Comparison of ENCODE assay signal across 10 mouse cellular contexts in genomic region chr14:13000997-13001699, GRCm38 (mm10).
A peak's percentile ranks its signal among the peaks of the same experiment; 100 is the strongest.
DNase-seq lines count a peak whose midpoint lies in the region; ATAC-seq and TF ChIP-seq lines count a peak whose summit lies in the region.
"Had no signal": no experiment of that assay in that cellular context is flagged by ENCODE, and none has a peak within 500 bp of the region (broad histone marks: within the 10 kb centered on the region; RNA-seq: fewer than 3 reads in every experiment).

No protein-coding gene starts in this region.

- H3K9me3 ChIP-seq in lung, embryonic 16.5 days (ENCODE audit: control insufficient read depth, low read length) = no peaks in the 10 kb centered on the region
- no peaks in the 10 kb centered on the region for H3K9me3 ChIP-seq in midbrain, postnatal 0 days (ENCODE audit: low read length)
- no peaks in the 10 kb centered on the region for H3K9me3 ChIP-seq in intestine, postnatal 0 days (ENCODE audit: control insufficient read depth)
- H3K9me3 ChIP-seq in midbrain, embryonic 16.5 days (replicated peaks; ENCODE audit: control insufficient read depth, low read length, poor library complexity, severe bottlenecking) = no peaks in the 10 kb centered on the region

- H3K4me2 ChIP-seq in lung, embryonic 16.5 days (ENCODE audit: low read depth, low read length) = no peak overlapping the region
- H3K4me2 ChIP-seq in midbrain, postnatal 0 days (ENCODE audit: low read depth, low read length, poor library complexity, severe bottlenecking) = no peak overlapping the region
- no peak overlapping the region for H3K4me2 ChIP-seq in intestine, postnatal 0 days (replicated peaks; ENCODE audit: low read depth)
- H3K4me2 ChIP-seq in midbrain, embryonic 16.5 days (ENCODE audit: low read length) = no peak overlapping the region

- peak; percentile 95 for ATAC-seq in Patski
- ATAC-seq in lung, embryonic 16.5 days (ENCODE audit: low read depth) = 0 out of 2 replicates have a peak, but pooled peaks have one; percentile 17
- ATAC-seq in midbrain, postnatal 0 days (ENCODE audit: low FRiP score) = no peak
- no peak for ATAC-seq in intestine, postnatal 0 days
- ATAC-seq in midbrain, embryonic 16.5 days = no peak

- H3K4me3 ChIP-seq in lung, embryonic 16.5 days (ENCODE audit: low read length) = no peak overlapping the region
- no peak overlapping the region for H3K4me3 ChIP-seq in midbrain, postnatal 0 days (ENCODE audit: low read depth, low read length)
- H3K4me3 ChIP-seq in intestine, postnatal 0 days (ENCODE audit: low read depth, low read length) = no peak overlapping the region
- no peak overlapping the region for H3K4me3 ChIP-seq in midbrain, embryonic 16.5 days (ENCODE audit: low read depth, low read length)

- WGBS in lung, embryonic 16.5 days = 93% methylated on average over 1 of the region's 1 CpGs
- 100% methylated on average over 1 of the region's 1 CpGs for WGBS in midbrain, postnatal 0 days
- 78% methylated on average over 1 of the region's 1 CpGs for WGBS in intestine, postnatal 0 days
- 94% methylated on average over 1 of the region's 1 CpGs for WGBS in midbrain, embryonic 16.5 days

- no peaks in the 10 kb centered on the region for H3K4me1 ChIP-seq in lung, embryonic 16.5 days (replicated peaks; ENCODE audit: control insufficient read depth, insufficient read depth, low read length)
- no peaks in the 10 kb centered on the region for H3K4me1 ChIP-seq in midbrain, postnatal 0 days (ENCODE audit: insufficient read depth, low read length)
- H3K4me1 ChIP-seq in intestine, postnatal 0 days (replicated peaks; ENCODE audit: control insufficient read depth, insufficient read depth, low read length) = no peaks in the 10 kb centered on the region
- H3K4me1 ChIP-seq in midbrain, embryonic 16.5 days (ENCODE audit: control insufficient read depth, insufficient read depth, low read length) = no peaks in the 10 kb centered on the region

- H3K36me3 ChIP-seq in lung, embryonic 16.5 days (ENCODE audit: control insufficient read depth, insufficient read depth, low read length) = no peaks in the 10 kb centered on the region
- no peaks in the 10 kb centered on the region for H3K36me3 ChIP-seq in midbrain, postnatal 0 days (ENCODE audit: insufficient read depth, low read length)
- H3K36me3 ChIP-seq in intestine, postnatal 0 days (ENCODE audit: control insufficient read depth, insufficient read depth) = no peaks in the 10 kb centered on the region
- no peaks in the 10 kb centered on the region for H3K36me3 ChIP-seq in midbrain, embryonic 16.5 days (ENCODE audit: control insufficient read depth, insufficient read depth, low read length)

- in situ Hi-C loops in Patski (cut with MboI; ENCODE audit: low pct_unique_long_range_greater_than_20kb) = no loop called here

- TF ChIP-seq CTCF in Patski (IDR thresholded peaks at IDR 0.05) = no peak
- TF ChIP-seq CTCF in midbrain, postnatal 0 days (IDR thresholded peaks at IDR 0.05) = no peak
- no peak for TF ChIP-seq CTCF in intestine, postnatal 0 days (IDR thresholded peaks at IDR 0.05; ENCODE audit: low read depth)

- DNase-seq in 3T3-L1 (ENCODE audit: low read depth, low spot score) (peak; percentile 76), Patski (ENCODE audit: low read depth, low spot score) (peak; percentile 43)
- peak; percentile 31 to 70 for DNase-seq in frontal cortex, postnatal 25 days (ENCODE audit: low spot score in 2 of 2)
- DNase-seq in midbrain, postnatal 0 days (ENCODE audit: low spot score) = no peak
- no peak for DNase-seq in kidney, postnatal 10 days
- DNase-seq: heart, postnatal 36 days; kidney, adult 8-10 months had no signal

- H3K27ac ChIP-seq in lung, embryonic 16.5 days (ENCODE audit: low read length) = no peak overlapping the region
- H3K27ac ChIP-seq in midbrain, postnatal 0 days (ENCODE audit: low read depth, low read length) = no peak overlapping the region
- H3K27ac ChIP-seq in intestine, postnatal 0 days (ENCODE audit: low read depth, low read length) = no peak overlapping the region
- H3K27ac ChIP-seq in midbrain, embryonic 16.5 days (ENCODE audit: low read length) = no peak overlapping the region

- no peak overlapping the region for H3K9ac ChIP-seq in lung, embryonic 16.5 days (ENCODE audit: low read length)
- H3K9ac ChIP-seq in midbrain, postnatal 0 days (replicated peaks; ENCODE audit: low read length, poor library complexity, severe bottlenecking) = no peak overlapping the region
- H3K9ac ChIP-seq in intestine, postnatal 0 days (ENCODE audit: low read depth, low read length) = no peak overlapping the region
- H3K9ac ChIP-seq in midbrain, embryonic 16.5 days (ENCODE audit: low read depth, low read length) = no peak overlapping the region

- CTCF ChIA-PET in Patski (lab: Charles Lee) = interaction anchor here (1.2 kb wide), 1 partner anchor 374 kb away, joined by 3 read pairs; no protein-coding TSS in a partner anchor

- POLR2A ChIA-PET in Patski (lab: Charles Lee) = no interaction called here

- H3K27me3 ChIP-seq in Patski = no peaks in the 10 kb centered on the region
- H3K27me3 ChIP-seq in lung, embryonic 16.5 days (ENCODE audit: control insufficient read depth, insufficient read depth, low read depth, low read length) = no peaks in the 10 kb centered on the region
- H3K27me3 ChIP-seq in midbrain, postnatal 0 days (ENCODE audit: insufficient read depth, low read length) = no peaks in the 10 kb centered on the region
- H3K27me3 ChIP-seq in intestine, postnatal 0 days (replicated peaks; ENCODE audit: control insufficient read depth, insufficient read depth, low read length) = no peaks in the 10 kb centered on the region
- H3K27me3 ChIP-seq in midbrain, embryonic 16.5 days (ENCODE audit: control insufficient read depth, insufficient read depth, low read depth, low read length) = no peaks in the 10 kb centered on the region

Comparison
In these comparisons a context has a peak if more than half of its experiments do, and no peak if none do; other contexts are left out.
1. DNase-seq: peak in 3T3-L1 (single experiment), Patski (single experiment) and frontal cortex, postnatal 25 days (2 of 2); none in midbrain, postnatal 0 days (single experiment) and kidney, postnatal 10 days (single experiment).
2. ATAC-seq: peak in Patski (single experiment) and lung, embryonic 16.5 days (single experiment); none in midbrain, postnatal 0 days (single experiment), intestine, postnatal 0 days (single experiment) and midbrain, embryonic 16.5 days (single experiment).